ENCODE assay signal across 25 mouse cellular contexts in the genomic region with DNA sequence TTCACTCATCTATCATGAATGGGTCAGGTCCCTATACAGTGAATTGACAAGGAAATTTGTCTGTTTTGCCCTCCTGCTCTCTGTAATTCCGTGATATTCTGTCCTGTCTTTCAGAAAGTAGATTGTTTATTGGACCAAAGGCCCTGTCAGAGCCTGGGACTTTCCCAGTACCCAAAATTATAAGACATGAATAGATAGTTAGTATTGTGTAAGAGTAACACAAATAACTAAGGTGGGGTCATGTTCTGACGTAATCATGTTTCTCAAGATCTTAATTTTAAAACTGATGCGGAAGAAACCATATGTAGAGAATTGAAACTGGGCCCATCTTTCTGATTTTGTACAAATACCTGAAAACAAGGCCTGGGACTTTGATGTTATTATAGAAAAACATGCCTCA. TPM values are rescaled to one million over a fixed set of nuclear protein-coding genes. Genes with fewer than 3 reads are reported as not detected.
"Had no signal": no experiment of that assay in that cellular context is flagged by ENCODE, and none has a peak within 500 bp of the region (broad histone marks: within the 10 kb centered on the region; RNA-seq: fewer than 3 reads in every experiment).

No protein-coding gene starts in this region.

- H3K4me1 ChIP-seq: heart, embryonic 13.5 days; heart, embryonic 15.5 days; hindbrain, embryonic 12.5 days; intestine, embryonic 15.5 days; limb, embryonic 10.5 days; limb, embryonic 12.5 days; liver, embryonic 13.5 days had no signal

- H3K9me3 ChIP-seq: heart, embryonic 13.5 days; heart, embryonic 15.5 days; hindbrain, embryonic 12.5 days; intestine, embryonic 15.5 days; limb, embryonic 10.5 days; limb, embryonic 12.5 days; liver, embryonic 13.5 days had no signal

- ATAC-seq: hindbrain, embryonic 16.5 days; inflammation-experienced regulatory T-cells, adult 6 months; intestine, embryonic 15.5 days; intestine, postnatal 0 days had no signal

- H3K36me3 ChIP-seq: heart, embryonic 13.5 days; heart, embryonic 15.5 days; hindbrain, embryonic 12.5 days; intestine, embryonic 15.5 days; limb, embryonic 10.5 days; limb, embryonic 12.5 days; liver, embryonic 13.5 days had no signal

- H3K4me3 ChIP-seq: heart, embryonic 13.5 days; heart, embryonic 15.5 days; hindbrain, embryonic 12.5 days; intestine, embryonic 15.5 days; layer of hippocampus, adult 2 months; left cerebral cortex, adult 2 months; limb, embryonic 10.5 days; limb, embryonic 12.5 days; liver, embryonic 13.5 days had no signal

- DNase-seq: gastrocnemius, postnatal 14 days; gastrocnemius, postnatal 36 days; heart, adult 18-20 months; heart, postnatal 14 days; heart, postnatal 36 days; kidney, adult 18-20 months; kidney, adult 8-10 months; kidney, postnatal 10 days; kidney, postnatal 25 days; kidney, postnatal 4 days; liver; liver, embryonic 13.5 days had no signal

- H3K27ac ChIP-seq: heart, embryonic 13.5 days; heart, embryonic 15.5 days; hindbrain, embryonic 12.5 days; hindbrain, embryonic 14.5 days; intestine, embryonic 15.5 days; layer of hippocampus, adult 2 months; left cerebral cortex, adult 2 months; limb, embryonic 10.5 days; limb, embryonic 12.5 days; liver, embryonic 13.5 days had no signal

- H3K27me3 ChIP-seq: heart, embryonic 13.5 days; heart, embryonic 15.5 days; hindbrain, embryonic 12.5 days; intestine, embryonic 15.5 days; limb, embryonic 12.5 days; liver, embryonic 13.5 days had no signal

RNA-seq across cellular contexts. Expression of a gene that starts 8.1 kb away (rescaled TPM):
- total RNA-seq: hematopoietic stem cell, adult 5-6 weeks had no signal
